Mouse (Mus musculus): ENCODE data around the gene Sh3bp2. TPM values are rescaled to one million over a fixed set of nuclear protein-coding genes. Genes with fewer than 3 reads are reported as not detected.
"Not testable (repeated sequence)": the region's sequence is repeated elsewhere in the genome, so short reads cannot be mapped to it uniquely, and the experiment has no call there.

Gene Sh3bp2
- total and polyA plus RNA-seq, 2 experiments from 2014 or later, result 17.6 to 44.1 TPM

GRCm38 (mm10) chr5:34564291-34564690, 38.7 kb downstream of the Sh3bp2 start:
- Histone ChIP-seq H3K36me3 (ENCODE audit: insufficient read depth, low read length) (peaks cover 36% of the 10 kb centered on the region), H3K9me3 (ENCODE audit: low read length) (no peaks in the 10 kb centered on the region), H3K4me2 (ENCODE audit: low read depth, low read length, poor library complexity, severe bottlenecking) (no peak overlapping the region), H3K27ac (ENCODE audit: low read depth, low read length) (no peak overlapping the region), H3K27me3 (ENCODE audit: insufficient read depth, low read length) (no peaks in the 10 kb centered on the region), H3K4me3 (ENCODE audit: low read depth, low read length) (no peak overlapping the region), H3K9ac (replicated peaks; ENCODE audit: low read length, poor library complexity, severe bottlenecking) (no peak overlapping the region), H3K4me1 (ENCODE audit: insufficient read depth, low read length) (no peaks in the 10 kb centered on the region)
- WGBS, result 90% methylated on average over 4 of the region's 4 CpGs
- no peak for ATAC-seq (ENCODE audit: low FRiP score)
- no peak for TF ChIP-seq CTCF (IDR thresholded peaks at IDR 0.05)
- no peak for DNase-seq (ENCODE audit: low spot score)

GRCm38 (mm10) chr5:34565545-34566283, 40.1 kb downstream of the Sh3bp2 start:
- no peak overlapping the region for H3K9ac ChIP-seq (replicated peaks; ENCODE audit: low read length, poor library complexity, severe bottlenecking)
- H3K4me1 ChIP-seq (ENCODE audit: insufficient read depth, low read length), result no peaks in the 10 kb centered on the region
- 0 out of 2 replicates have a peak overlapping the region, but pooled peaks have one; percentile 18 for H3K27ac ChIP-seq (ENCODE audit: low read depth, low read length)
- no peaks in the 10 kb centered on the region for H3K27me3 ChIP-seq (ENCODE audit: insufficient read depth, low read length)
- no peaks in the 10 kb centered on the region for H3K9me3 ChIP-seq (ENCODE audit: low read length)
- 67% methylated on average over 7 of the region's 7 CpGs for WGBS
- TF ChIP-seq CTCF (IDR thresholded peaks at IDR 0.05), result no peak
- H3K4me2 ChIP-seq (ENCODE audit: low read depth, low read length, poor library complexity, severe bottlenecking), result no peak overlapping the region
- no peak for ATAC-seq (ENCODE audit: low FRiP score)
- DNase-seq (ENCODE audit: low spot score), result peak; percentile 48
- H3K36me3 ChIP-seq (ENCODE audit: insufficient read depth, low read length), result peaks cover 22% of the 10 kb centered on the region
- H3K4me3 ChIP-seq (ENCODE audit: low read depth, low read length), result no peak overlapping the region

DNA sequence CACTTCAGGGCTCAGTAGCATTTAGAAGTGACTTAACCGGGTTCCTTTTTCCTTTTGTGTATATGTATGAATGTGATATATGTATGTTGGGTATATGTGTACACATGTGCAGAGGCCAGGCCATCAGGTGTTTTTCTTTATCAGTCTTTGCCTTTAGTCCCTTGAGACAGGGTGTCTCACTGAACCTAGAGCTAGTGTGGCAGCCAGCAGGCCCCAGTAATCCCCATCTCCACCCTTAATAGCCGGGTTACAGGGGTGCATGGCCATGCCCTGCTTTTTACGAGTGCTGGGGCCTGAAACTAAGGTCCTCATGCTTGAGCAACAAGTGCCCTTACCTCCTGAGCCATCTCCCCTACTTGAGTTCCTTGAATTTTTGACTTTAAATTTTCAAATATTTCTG, 45.9 kb downstream of the Sh3bp2 start:
- Histone ChIP-seq H3K27ac (ENCODE audit: low read depth, low read length) (no peak overlapping the region), H3K4me3 (ENCODE audit: low read depth, low read length) (no peak overlapping the region), H3K9ac (replicated peaks; ENCODE audit: low read length, poor library complexity, severe bottlenecking) (no peak overlapping the region), H3K36me3 (ENCODE audit: insufficient read depth, low read length) (no peaks in the 10 kb centered on the region), H3K4me2 (ENCODE audit: low read depth, low read length, poor library complexity, severe bottlenecking) (no peak overlapping the region), H3K4me1 (ENCODE audit: insufficient read depth, low read length) (peaks cover 10% of the 10 kb centered on the region), H3K27me3 (ENCODE audit: insufficient read depth, low read length) (no peaks in the 10 kb centered on the region), H3K9me3 (ENCODE audit: low read length) (no peaks in the 10 kb centered on the region)
- WGBS, result 83% methylated on average over 3 of the region's 3 CpGs
- TF ChIP-seq CTCF (IDR thresholded peaks at IDR 0.05), result no peak
- no peak for ATAC-seq (ENCODE audit: low FRiP score)
- no peak for DNase-seq (ENCODE audit: low spot score)

- peak overlapping the region; percentile 97 for H3K27ac ChIP-seq (ENCODE audit: low read depth, low read length)
- not testable (repeated sequence) for ATAC-seq (ENCODE audit: low FRiP score)
These were observed 46.9 kb downstream of the Sh3bp2 start for GRCm38 (mm10) chr5:34572568-34572967.

GRCm38 (mm10) chr5:34573268-34574221, 47.9 kb downstream of the Sh3bp2 start, which contains the start of gene Add1:
Gene Add1 (plus strand): TSS chr5:34573664.
- under 1% methylated on average over 69 of the region's 84 CpGs for WGBS
- ATAC-seq (ENCODE audit: low FRiP score) (peak; percentile 99), DNase-seq (ENCODE audit: low spot score) (peak; percentile 97)
- Histone ChIP-seq H3K9me3 (ENCODE audit: low read length) (no peaks in the 10 kb centered on the region), H3K4me1 (ENCODE audit: insufficient read depth, low read length) (peaks cover 10% of the 10 kb centered on the region), H3K4me3 (ENCODE audit: low read depth, low read length) (peak within 1 kb of the TSS; percentile 85), H3K27me3 (ENCODE audit: insufficient read depth, low read length) (no peaks in the 10 kb centered on the region), H3K36me3 (ENCODE audit: insufficient read depth, low read length) (no peaks in the 10 kb centered on the region), H3K4me2 (ENCODE audit: low read depth, low read length, poor library complexity, severe bottlenecking) (peak within 1 kb of the TSS; percentile 55), H3K27ac (ENCODE audit: low read depth, low read length) (peak within 1 kb of the TSS; percentile 97), H3K9ac (replicated peaks; ENCODE audit: low read length, poor library complexity, severe bottlenecking) (peak within 1 kb of the TSS; percentile 99)
- TF ChIP-seq CTCF (IDR thresholded peaks at IDR 0.05), result peak; percentile 14

More at GRCm38 (mm10) chr5:34572568-34572967, 46.9 kb downstream of the Sh3bp2 start:
- H3K4me1 ChIP-seq (ENCODE audit: insufficient read depth, low read length), result peaks cover 10% of the 10 kb centered on the region
- DNase-seq (ENCODE audit: low spot score); H3K27me3 ChIP-seq (ENCODE audit: insufficient read depth, low read length); H3K36me3 ChIP-seq (ENCODE audit: insufficient read depth, low read length); H3K9me3 ChIP-seq (ENCODE audit: low read length): not testable (repeated sequence)
- H3K4me2 ChIP-seq (ENCODE audit: low read depth, low read length, poor library complexity, severe bottlenecking), result peak overlapping the region; percentile 55
- peak overlapping the region; percentile 99; the same call in 1 of the 2 replicates for H3K9ac ChIP-seq (replicated peaks; ENCODE audit: low read length, poor library complexity, severe bottlenecking)
- H3K4me3 ChIP-seq (ENCODE audit: low read depth, low read length), result peak overlapping the region; percentile 85; the same call in 1 of the 2 replicates
- WGBS, result 65% methylated on average over 4 of the region's 4 CpGs

Measured in midbrain, postnatal 0 days (tissue).